Mouse (Mus musculus): Measurements from ENCODE around the gene Ms4a10. TPM values are rescaled to one million over a fixed set of nuclear protein-coding genes. Genes with fewer than 3 reads are reported as not detected.

The Ms4a10 gene
- 0.14 and 0.54 TPM in 2 replicates for polyA plus RNA-seq (2012; rRNA removed)

DNA sequence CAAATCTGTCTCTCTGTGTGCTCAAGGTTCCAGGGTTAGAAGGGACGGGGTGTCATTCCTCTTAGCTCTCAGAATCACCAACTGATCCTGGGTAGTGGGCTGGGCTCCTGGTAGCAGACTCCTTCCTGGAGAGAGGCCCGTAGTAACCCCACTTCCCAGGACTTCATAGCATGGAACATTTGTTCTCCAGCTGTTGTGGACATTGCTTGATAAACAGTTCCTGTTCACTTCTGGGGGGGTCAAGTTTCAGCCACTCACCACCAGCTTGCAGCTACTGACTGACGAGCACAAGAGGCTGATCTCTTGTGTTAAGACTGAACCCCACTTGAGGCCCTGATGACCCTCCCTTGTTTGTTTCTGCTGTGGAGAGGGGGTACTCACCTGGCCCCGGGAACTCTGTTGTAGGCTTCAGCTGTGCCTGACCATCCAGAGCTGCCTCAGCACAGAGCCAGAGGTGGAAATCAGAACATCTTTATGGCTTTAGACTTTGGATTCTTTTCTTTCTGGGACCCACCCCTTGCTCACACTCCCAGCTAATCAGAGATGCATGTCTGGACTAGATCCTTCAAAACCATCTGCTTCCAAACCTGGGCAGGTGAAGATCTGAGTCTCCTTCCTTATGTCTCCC lies at the start of gene Ms4a10:
TSS of gene Ms4a10 (minus strand) at position 433 of the 628 bp plus-strand sequence.

DNA sequence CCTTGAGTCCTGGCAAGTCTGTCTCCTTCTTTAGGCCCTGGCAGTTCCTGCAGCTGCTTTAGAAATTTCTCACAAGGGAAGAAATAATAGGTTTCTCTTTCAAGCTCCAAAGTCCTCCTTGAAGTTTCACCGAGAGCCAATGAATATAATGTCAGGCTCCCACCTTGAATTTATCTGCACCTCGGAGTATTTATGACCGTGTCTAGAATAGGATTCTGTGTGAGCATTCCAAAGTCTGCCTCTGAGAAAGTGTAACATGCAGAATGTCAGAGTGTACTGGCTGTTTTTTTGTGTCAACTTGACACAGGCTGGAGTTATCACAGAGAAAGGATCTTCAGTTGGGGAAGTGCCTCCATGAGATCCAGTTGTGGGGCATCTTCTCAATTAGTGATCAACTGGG lies 43.4 kb upstream of the Ms4a10 start, which contains the start of gene Ms4a18:
TSS of gene Ms4a18 (minus strand) at position 141 of the 400 bp plus-strand sequence.

DNA sequence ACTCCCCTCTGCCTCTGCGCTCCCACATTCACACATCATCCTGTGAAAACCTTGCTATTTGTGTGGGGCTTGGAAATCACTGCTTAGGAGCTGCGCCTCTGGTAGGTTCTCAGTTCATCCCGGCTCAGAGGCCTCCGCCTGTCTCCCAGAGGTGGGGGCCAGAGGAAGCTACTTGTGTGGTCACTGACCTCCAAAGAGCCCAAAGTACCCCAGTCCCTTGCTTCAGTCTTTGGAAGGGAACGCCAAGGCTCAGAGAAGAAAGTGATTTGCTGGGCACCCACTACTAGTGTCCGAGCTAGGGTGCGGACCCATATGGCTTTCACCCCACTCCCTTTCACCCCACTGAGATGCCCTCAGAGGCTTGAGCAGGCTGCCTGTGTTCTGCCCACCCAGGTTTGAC lies 18.7 kb upstream of the Ms4a10 start, which contains the start of gene Ms4a15:
TSS of gene Ms4a15 (minus strand) at position 101 of the 400 bp plus-strand sequence.

DNA sequence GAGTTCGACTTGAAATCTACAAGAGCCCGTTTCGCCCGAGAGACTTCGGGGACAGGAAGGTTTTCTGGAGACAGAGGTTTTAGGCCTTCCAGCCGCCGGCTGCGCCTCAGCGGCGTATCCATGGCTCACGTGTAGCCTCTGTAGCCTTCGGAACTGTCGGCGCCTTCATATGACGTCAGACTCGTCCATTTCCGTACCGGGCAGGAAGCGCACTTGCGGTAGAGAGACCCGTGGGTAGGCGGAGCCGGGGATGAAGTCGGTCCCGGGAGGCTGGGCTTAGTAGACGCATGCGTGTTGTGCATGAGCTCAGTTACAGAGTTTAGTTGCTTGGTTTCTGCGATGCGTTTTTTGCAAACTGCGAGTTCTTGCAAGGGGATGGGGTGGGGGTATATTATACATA lies 25.4 kb downstream of the Ms4a10 start, which contains the start of gene Ccdc86:
TSS of gene Ccdc86 (minus strand) at position 155 of the 400 bp plus-strand sequence.

DNA sequence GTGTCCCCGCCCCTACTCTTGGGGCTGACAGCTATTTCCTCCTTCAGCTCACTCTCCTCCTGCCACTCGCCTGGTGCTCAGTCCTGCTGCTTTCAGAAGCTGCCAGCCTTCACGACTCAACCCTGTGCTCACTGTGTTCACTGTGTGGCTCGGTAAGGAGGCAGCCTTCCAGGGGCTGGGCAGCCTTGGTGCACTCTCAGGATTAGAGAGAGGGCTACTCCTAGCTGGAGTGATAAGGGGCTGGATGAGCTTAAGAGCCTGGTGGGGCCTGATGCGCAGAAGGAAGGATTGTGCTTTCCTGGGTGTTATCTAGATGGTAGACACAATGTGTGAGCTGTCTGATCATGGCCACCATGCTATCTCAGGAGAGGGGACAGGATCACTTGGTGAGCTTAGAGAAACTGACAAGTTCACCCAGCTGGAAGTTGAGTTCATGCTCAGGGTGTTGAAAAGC lies 37.3 kb downstream of the Ms4a10 start, which contains the start of gene Ptgdr2:
TSS of gene Ptgdr2 (plus strand) at position 51 of the 454 bp plus-strand sequence.

DNA sequence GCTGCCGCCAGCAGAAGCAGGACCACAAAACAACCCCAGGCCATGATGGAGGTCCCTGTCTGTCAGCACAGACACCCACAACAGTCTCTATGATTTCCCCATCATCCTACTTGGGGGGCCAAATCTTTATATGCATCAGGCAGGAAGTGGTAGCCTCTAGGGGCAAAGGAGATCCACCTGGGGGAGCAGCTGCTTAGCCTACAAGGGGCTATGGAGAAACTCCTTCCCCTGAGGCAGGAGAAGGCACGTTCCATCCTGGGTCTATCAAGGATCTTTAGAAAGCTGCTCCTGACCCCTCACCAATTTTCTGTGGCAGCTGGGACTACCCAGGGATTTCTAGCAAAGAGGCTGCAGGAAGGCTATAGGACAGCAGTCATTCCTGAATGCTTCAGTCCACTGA lies 53.9 kb downstream of the Ms4a10 start, which contains the start of gene Zp1:
TSS of gene Zp1 (minus strand) at position 101 of the 400 bp plus-strand sequence.

Other genes with a start within 250 kb of the Ms4a10 start
- 0.45 and 0.65 TPM in 2 replicates for gene Cd5, start 235.7 kb downstream of the Ms4a10 start, polyA plus RNA-seq (2012; rRNA removed)
- 0.11 and 0.15 TPM in 2 replicates for gene Cd6, start 144.6 kb downstream of the Ms4a10 start, polyA plus RNA-seq (2012; rRNA removed)
- gene Slc15a3, start 134.9 kb downstream of the Ms4a10 start, polyA plus RNA-seq (2012; rRNA removed): 4.0 and 6.0 TPM in 2 replicates
- 13.8 and 14.4 TPM in 2 replicates for gene Tmem132a, start 104.7 kb downstream of the Ms4a10 start, polyA plus RNA-seq (2012; rRNA removed)
- gene Tmem109, start 92.7 kb downstream of the Ms4a10 start, polyA plus RNA-seq (2012; rRNA removed): 64.5 and 67.6 TPM in 2 replicates
- gene Prpf19, start 79.4 kb downstream of the Ms4a10 start, polyA plus RNA-seq (2012; rRNA removed): 76.8 and 77.7 TPM in 2 replicates
- not detected in 2 replicates for gene Zp1, start 54.0 kb downstream of the Ms4a10 start, polyA plus RNA-seq (2012; rRNA removed)
- gene Ptgdr2, start 37.5 kb downstream of the Ms4a10 start, polyA plus RNA-seq (2012; rRNA removed): 0.10 TPM in 2 replicates
- gene Ccdc86, start 25.4 kb downstream of the Ms4a10 start, polyA plus RNA-seq (2012; rRNA removed): 3.4 and 3.5 TPM in 2 replicates
- gene Ms4a15, start 18.6 kb upstream of the Ms4a10 start, polyA plus RNA-seq (2012; rRNA removed): not detected in 2 replicates
- gene Ms4a18, start 43.4 kb upstream of the Ms4a10 start, polyA plus RNA-seq (2012; rRNA removed): not detected in 2 replicates
- 39.9 and 42.1 TPM in 2 replicates for gene Ms4a8a, start 106.4 kb upstream of the Ms4a10 start, polyA plus RNA-seq (2012; rRNA removed)
- not detected in 2 replicates for gene 1700017D01Rik, start 156.2 kb upstream of the Ms4a10 start, polyA plus RNA-seq (2012; rRNA removed)
- gene 1700025F22Rik, start 190.7 kb upstream of the Ms4a10 start, polyA plus RNA-seq (2012; rRNA removed): not detected in 2 replicates
- not detected in 2 replicates for gene Ms4a13, start 222.1 kb upstream of the Ms4a10 start, polyA plus RNA-seq (2012; rRNA removed)